Mouse (Mus musculus) thymus, postnatal 36 days (tissue): Measurements from ENCODE around the gene Taar7a.

Experiments used
- DNase-seq, 2 experiments: peaks; one replicate each; pipeline ENCODE4 v3.0.0; 2022; ENCODE audit warnings: mixed read lengths in 2 of 2

Gene Taar7a

DNA sequence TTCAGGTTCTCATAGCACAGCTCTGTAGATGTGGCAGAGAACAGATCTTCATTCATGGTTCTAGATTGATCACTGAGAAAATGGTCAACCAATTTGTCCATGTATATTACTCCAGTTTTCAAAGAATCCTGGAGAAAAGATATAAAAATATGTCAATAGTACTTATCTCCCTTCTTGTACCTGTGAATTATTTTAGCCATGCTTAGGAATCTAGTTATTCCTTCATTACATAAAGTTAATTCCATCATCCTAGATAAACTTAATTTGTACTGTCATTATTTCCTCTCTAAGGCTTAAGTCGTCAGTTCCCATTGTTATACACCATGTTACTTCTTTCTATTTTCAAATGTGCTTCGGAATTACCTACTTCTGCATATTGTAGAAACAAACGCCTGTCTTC, at the start of gene Taar7a:
Gene Taar7a (minus strand): TSS at position 101 of the 400 bp plus-strand sequence.
- DNase-seq = no peak

DNA sequence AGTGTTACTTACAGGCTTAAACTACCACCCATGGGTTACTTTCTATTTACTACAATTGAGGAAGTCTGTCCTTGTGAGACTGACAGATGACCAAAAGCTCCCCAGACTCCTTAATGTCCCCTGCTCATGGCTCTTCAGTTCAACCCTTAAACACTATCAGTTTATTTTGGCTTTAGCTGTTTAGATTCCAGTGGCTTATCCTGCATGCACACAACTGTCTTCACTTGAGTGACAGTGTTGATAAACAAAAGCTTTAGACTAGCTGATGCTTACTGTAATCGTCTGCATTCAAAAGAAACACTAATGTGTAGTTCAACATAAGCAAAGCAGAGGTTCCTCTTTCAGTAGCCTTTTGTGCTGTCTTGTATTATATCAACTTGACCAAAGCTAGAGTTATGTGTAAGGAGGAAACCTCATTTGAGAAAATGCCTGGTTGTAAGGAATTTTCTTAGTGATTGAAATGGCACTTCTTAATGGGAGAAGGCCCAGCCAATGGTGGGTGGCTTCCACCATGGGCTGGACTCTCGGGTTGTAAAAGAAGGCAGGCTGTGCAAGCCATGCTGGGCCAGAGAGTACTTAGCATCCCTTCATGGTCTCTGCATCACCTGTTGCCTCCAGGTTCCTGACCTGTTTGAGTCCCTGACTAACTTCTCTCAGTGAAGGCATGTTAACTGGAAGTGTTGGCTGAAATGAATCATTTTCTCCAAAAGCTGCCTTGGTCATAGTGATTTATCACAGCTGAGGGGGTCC, 47.0 kb upstream of the Taar7a start:
- no peak for DNase-seq

DNA sequence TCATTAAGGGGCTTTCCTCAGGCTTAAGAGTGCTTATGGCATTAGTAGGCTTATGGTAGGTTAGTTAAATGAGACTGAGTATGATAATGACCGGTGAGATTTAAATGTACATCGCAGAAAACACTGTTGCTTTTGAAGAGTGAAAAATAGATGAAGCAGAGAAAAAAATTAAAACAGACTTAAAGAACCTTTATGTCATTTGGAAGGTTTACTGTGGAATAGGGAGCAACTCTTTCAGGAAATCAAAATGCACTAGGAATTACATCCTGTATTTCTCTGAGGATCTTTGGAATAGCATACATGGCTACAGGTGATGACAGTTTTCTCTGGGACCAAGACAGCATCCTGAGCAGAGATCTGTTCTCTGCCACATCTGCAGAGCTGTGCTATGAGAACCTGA, 44.0 kb upstream of the Taar7a start, which contains the start of gene Taar7e:
Gene Taar7e (plus strand): TSS at position 301 of the 400 bp plus-strand sequence.
- no peak for DNase-seq

DNA sequence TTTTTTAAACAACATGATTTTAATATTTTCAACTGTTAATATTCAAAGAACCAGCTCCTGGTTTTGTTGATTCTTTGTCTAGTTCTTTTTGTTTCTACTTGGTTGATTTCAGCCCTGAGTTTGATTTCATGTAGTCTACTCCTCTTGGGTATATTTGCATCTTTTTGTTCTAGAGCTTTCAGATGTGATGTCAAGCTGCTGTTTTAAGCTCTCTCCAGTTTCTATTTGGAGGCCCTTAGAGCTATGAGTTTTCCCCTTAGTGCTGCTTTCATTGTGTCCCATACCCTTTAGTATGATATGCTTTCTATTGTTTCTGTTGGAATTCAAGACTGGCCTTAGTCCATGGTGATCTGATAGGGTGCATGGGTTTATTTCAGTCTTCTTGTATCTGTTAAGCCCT, 38.1 kb upstream of the Taar7a start:
- no peak for DNase-seq

GRCm38 (mm10) chr10:24026922-24027321, 33.6 kb upstream of the Taar7a start, which contains the start of gene Taar7d:
Gene Taar7d, plus strand, starts transcription at chr10:24027222.
- DNase-seq = no peak

GRCm38 (mm10) chr10:24008143-24008542, 14.9 kb upstream of the Taar7a start:
- no peak for DNase-seq

- DNase-seq = no peak
These were observed 13.8 kb upstream of the Taar7a start for GRCm38 (mm10) chr10:24007034-24007433.

GRCm38 (mm10) chr10:24006442-24006841, 13.2 kb upstream of the Taar7a start:
- DNase-seq = no peak

- no peak for DNase-seq
These were observed 6.4 kb upstream of the Taar7a start, which contains the start of gene Taar7b for GRCm38 (mm10) chr10:23999639-24000038. Gene Taar7b, plus strand, starts transcription at chr10:23999939.

DNA sequence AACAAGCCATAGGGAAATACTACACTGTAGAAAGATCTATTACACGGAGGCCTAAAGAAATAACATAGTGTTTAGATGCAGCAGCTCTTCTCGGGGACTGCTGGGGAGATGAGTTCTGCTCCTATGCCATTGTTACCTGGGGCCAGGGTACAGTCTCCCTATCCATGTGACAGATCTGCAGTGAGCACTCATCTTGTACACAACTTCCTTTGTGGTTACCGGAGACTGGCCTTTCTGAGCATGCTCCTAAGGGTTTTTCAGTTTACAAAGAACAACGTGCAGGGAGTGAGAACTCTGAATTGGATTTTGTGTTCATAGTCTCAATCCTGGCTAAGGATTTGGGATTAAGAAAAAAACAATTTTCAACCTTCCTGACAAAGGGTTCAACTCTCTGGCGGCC, 6.9 kb downstream of the Taar7a start:
- no peak for DNase-seq

GRCm38 (mm10) chr10:23985546-23985945, 7.7 kb downstream of the Taar7a start, which contains the start of gene Taar6:
Gene Taar6, minus strand, starts transcription at chr10:23985646.
- no peak for DNase-seq

DNA sequence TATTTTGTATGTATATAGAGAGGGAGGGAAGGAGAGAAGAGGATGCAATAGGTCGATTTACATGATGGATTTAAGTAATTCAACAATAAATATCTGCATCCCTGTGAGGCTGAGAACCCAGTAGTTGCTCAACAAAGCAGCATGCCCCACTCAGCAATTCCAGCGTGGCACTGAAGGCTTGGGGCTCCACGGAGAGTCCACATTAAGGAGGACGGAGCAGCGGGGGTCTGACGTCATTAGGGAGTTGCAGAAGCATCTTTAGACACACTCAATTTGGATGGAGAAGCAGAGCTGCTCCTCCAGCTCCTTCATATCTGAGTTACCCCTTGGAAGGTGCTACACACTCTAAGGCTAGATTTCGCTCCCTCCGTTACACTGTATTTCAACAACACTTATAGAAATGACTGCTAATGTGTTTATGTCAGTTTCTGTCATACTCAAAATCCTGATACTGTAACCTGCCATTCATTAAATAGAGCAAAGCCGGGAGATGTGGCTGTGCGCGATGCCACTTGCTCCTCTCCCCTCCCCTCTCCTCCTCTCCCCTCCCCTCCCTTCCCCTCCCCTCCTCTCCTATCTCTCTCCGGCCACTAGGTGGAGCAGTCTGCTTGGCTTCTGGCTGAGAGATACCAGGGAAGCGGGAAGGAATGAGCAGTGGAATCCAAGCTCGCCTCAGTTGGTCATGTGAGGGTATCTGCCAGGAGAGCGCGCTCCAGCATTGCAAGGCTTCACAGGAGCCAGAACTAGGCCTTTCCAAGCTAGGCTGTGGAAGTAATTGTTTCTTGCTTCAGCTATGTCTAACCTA, 14.2 kb downstream of the Taar7a start:
- peak; percentile 45 to 51 for DNase-seq

- no peak for DNase-seq
These were observed 15.3 kb downstream of the Taar7a start for GRCm38 (mm10) chr10:23977958-23978357.

- DNase-seq = no peak
These were observed 22.0 kb downstream of the Taar7a start for GRCm38 (mm10) chr10:23971256-23971655.

- DNase-seq = no peak
These were observed 22.6 kb downstream of the Taar7a start, which contains the start of gene Taar5 for GRCm38 (mm10) chr10:23970656-23971165. Gene Taar5, plus strand, starts transcription at chr10:23970706.

DNA sequence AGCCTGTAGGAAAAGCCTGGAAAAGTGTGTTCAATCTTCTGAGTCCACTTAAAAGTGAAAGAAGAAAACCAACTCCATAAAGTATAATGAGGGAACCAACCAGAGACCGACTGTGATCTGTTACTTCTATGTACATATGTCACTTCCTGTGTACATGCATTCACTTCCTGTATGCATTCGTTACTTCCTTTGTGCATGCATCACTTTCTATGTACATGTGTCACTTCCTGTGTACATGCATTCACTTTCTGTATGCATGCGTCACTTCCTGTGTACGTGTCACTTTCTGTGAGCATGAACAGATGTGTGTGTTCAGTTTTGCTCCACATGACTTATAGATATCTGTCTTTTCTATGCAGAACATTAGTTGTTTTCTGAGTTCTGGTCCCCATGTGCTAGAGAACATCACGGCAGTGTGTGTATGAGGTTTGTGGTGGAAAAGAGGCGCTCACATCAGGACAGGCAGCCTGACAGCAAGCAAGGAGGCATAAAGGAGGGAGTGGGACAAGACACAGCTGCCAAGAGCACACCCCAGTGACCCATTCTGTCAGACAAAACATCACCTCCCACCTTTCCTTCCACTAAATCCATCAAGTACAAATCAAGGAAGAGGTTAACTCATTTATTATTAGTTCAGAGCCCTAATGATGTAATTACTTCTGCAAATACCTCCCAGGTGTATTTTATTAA, 28.2 kb downstream of the Taar7a start:
- no peak for DNase-seq

DNA sequence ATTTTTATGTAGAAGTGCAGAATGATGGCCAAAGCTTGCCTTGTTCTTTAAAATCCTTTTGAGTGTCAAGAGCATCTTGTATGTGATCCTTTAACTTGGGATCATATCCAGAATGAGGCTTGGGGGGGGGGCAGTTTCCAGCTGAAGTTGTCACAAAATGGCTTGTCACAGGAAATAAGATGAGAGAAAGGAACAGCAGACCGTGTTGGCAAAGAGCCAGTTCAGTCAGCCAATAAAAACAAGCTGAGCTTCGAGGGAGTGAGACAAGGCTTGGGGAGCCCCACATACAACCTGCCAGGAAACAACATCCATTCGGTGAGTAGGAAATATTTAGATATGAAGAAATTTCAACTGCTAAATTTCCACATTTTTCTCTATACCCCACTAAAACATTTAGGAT, 29.8 kb downstream of the Taar7a start:
- DNase-seq = no peak

DNA sequence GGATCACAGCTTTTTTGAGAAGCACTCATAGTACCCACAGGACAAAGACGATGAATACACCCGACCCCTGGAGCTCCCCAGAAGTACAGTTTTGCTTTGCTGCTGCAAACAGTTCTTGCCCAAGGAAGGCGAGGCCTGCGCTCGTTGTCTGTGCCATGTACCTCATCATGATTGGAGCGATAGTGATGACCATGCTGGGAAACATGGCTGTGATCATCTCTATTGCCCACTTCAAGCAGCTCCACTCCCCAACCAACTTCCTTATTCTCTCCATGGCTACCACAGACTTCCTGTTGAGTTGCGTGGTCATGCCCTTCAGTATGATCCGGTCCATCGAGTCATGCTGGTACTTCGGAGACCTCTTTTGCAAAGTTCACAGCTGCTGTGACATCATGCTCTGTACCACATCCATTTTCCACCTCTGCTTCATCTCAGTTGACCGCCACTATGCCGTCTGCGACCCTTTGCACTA, 32.8 kb downstream of the Taar7a start, which contains the start of gene Taar4:
Gene Taar4 (plus strand): TSS at position 51 of the 472 bp plus-strand sequence.
- DNase-seq = no peak

DNA sequence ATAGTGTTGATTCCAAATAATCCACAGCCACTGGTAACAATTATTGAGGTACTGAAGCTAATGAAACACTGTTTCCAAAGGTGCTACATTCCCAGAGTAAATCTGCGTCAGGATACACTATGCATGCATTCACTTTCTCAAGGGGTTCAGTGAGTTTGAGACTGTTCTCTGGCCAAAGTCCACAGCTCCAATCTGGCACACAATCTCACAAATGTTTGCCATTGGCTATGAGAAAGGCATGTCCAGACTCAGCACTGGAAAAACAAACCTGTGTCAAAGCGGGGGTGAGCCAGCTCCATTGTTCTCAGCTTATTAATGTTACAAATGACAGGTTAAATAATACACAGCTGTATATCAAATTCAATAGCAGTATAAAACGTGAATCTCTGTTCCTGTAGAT, 34.2 kb downstream of the Taar7a start:
- no peak for DNase-seq

GRCm38 (mm10) chr10:23951714-23952113, 41.6 kb downstream of the Taar7a start:
- DNase-seq = no peak

DNA sequence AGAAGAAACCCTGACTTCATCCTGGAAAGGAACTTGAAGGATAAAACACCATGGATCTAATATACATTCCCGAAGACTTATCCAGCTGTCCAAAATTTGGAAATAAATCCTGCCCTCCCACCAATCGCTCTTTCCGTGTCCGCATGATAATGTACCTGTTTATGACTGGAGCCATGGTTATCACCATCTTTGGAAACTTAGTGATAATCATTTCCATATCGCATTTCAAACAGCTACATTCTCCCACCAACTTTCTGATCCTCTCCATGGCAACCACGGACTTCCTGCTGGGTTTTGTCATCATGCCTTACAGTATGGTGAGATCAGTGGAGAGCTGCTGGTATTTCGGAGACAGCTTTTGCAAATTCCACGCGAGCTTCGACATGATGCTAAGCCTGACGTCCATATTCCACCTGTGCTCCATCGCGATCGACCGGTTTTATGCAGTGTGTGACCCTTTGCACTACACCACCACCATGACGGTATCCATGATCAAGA, 43.7 kb downstream of the Taar7a start, which contains the start of gene Taar3:
Gene Taar3 (plus strand): TSS at position 51 of the 498 bp plus-strand sequence.
- DNase-seq = no peak

DNA sequence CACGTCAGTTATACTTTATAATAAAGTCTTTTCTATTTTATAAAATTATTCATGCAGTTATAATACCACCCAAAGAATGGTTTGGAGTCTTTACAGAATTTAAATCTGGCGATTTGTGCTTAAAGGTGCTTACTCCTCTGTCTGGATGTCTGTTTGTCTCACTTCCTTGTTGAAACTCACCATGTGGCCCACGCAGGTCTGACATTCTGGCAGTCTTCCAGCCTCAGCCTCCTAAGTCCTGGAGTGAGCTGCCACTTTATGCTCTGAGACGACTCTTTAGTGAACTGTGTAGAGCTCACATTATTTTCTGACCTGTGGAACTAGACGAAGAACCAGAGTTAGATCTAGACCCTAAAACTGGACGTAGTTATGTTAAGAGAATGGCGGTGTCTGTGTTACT, 45.3 kb downstream of the Taar7a start:
- DNase-seq = no peak
